15 mouse cellular contexts compared by ENCODE assay signal in genomic region chr17:5105746-5106145, GRCm38 (mm10).
DNase-seq lines count a peak whose midpoint lies in the region; ATAC-seq and TF ChIP-seq lines count a peak whose summit lies in the region.
"Had no signal": no experiment of that assay in that cellular context is flagged by ENCODE, and none has a peak within 500 bp of the region (broad histone marks: within the 10 kb centered on the region; RNA-seq: fewer than 3 reads in every experiment).

No protein-coding gene starts in this region.

- peaks cover 69% of the 10 kb centered on the region for H3K4me1 ChIP-seq in neural tube, embryonic 13.5 days (replicated peaks)
- peaks cover 30% of the 10 kb centered on the region for H3K4me1 ChIP-seq in hindbrain, postnatal 0 days (ENCODE audit: insufficient read depth, low read length)

- no peak overlapping the region; the same call in 1 of the 2 replicates for H3K4me3 ChIP-seq in layer of hippocampus, adult 2 months
- H3K4me3 ChIP-seq in neural tube, embryonic 13.5 days, result no peak overlapping the region
- H3K4me3 ChIP-seq in hindbrain, postnatal 0 days (ENCODE audit: low read length), result no peak overlapping the region
- H3K4me3 ChIP-seq: embryonic facial prominence, embryonic 12.5 days; heart, adult 2 months; limb, embryonic 15.5 days had no signal

- no peak for DNase-seq in layer of hippocampus, adult 2 months (ENCODE audit: low spot score in 2 of 2)
- no peak for DNase-seq in layer of hippocampus, postnatal 10 days (ENCODE audit: low spot score in 2 of 2)
- no peak for DNase-seq in neural tube, embryonic 10.5 days (ENCODE audit: extremely low spot score, low spot score)
- DNase-seq in hindbrain, postnatal 0 days (ENCODE audit: low spot score), result peak; percentile 52
- DNase-seq in telencephalon, adult 2 months (ENCODE audit: low read depth, low spot score), result peak; percentile 33
- DNase-seq: cerebellum, postnatal 25 days; heart, adult 2 months; heart, postnatal 10 days; kidney, adult 18-20 months; lung, postnatal 36 days had no signal

- H3K27ac ChIP-seq in layer of hippocampus, adult 2 months, result peak overlapping the region; percentile 85
- H3K27ac ChIP-seq in neural tube, embryonic 13.5 days (replicated peaks), result peak overlapping the region; percentile 59
- peak overlapping the region; percentile 69; the same call in 1 of the 2 replicates for H3K27ac ChIP-seq in hindbrain, postnatal 0 days
- H3K27ac ChIP-seq: embryonic facial prominence, embryonic 12.5 days; heart, adult 2 months; limb, embryonic 15.5 days had no signal

- WGBS in neural tube, embryonic 13.5 days, result 48% methylated on average over 6 of the region's 6 CpGs
- 32% methylated on average over 6 of the region's 6 CpGs for WGBS in hindbrain, postnatal 0 days

- H3K4me2 ChIP-seq in neural tube, embryonic 13.5 days, result no peak overlapping the region
- H3K4me2 ChIP-seq in hindbrain, postnatal 0 days (ENCODE audit: low read depth, low read length), result no peak overlapping the region
- H3K4me2 ChIP-seq: embryonic facial prominence, embryonic 12.5 days; limb, embryonic 15.5 days had no signal

- TF ChIP-seq CTCF in layer of hippocampus, adult 2 months (conservative IDR thresholded peaks at IDR 0.05), result no peak
- no peak for TF ChIP-seq CTCF in hindbrain, postnatal 0 days (IDR thresholded peaks at IDR 0.05; ENCODE audit: low read depth)

- no peak for ATAC-seq in neural tube, embryonic 13.5 days (ENCODE audit: low read depth)
- ATAC-seq in hindbrain, postnatal 0 days, result peak; percentile 60; the same call in 1 of the 2 replicates
- no peak for ATAC-seq in activated CD4-positive, CD25-positive, alpha-beta regulatory T cell, adult 4 months

- no peaks in the 10 kb centered on the region for H3K36me3 ChIP-seq in neural tube, embryonic 13.5 days
- no peaks in the 10 kb centered on the region for H3K36me3 ChIP-seq in hindbrain, postnatal 0 days (ENCODE audit: insufficient read depth, low read length)
- H3K36me3 ChIP-seq: embryonic facial prominence, embryonic 12.5 days; limb, embryonic 15.5 days had no signal

- H3K9ac ChIP-seq in neural tube, embryonic 13.5 days, result no peak overlapping the region
- H3K9ac ChIP-seq in hindbrain, postnatal 0 days (replicated peaks; ENCODE audit: low read length), result no peak overlapping the region
- H3K9ac ChIP-seq: embryonic facial prominence, embryonic 12.5 days; limb, embryonic 15.5 days had no signal

- no peaks in the 10 kb centered on the region for H3K27me3 ChIP-seq in neural tube, embryonic 13.5 days
- H3K27me3 ChIP-seq in hindbrain, postnatal 0 days (ENCODE audit: insufficient read depth, low read length), result no peaks in the 10 kb centered on the region
- H3K27me3 ChIP-seq: CH12.LX; embryonic facial prominence, embryonic 12.5 days; limb, embryonic 15.5 days had no signal

- no peaks in the 10 kb centered on the region for H3K9me3 ChIP-seq in neural tube, embryonic 13.5 days
- H3K9me3 ChIP-seq in hindbrain, postnatal 0 days (ENCODE audit: low read length), result no peaks in the 10 kb centered on the region
- H3K9me3 ChIP-seq: embryonic facial prominence, embryonic 12.5 days; limb, embryonic 15.5 days had no signal

Comparison
In these comparisons a context has a peak if more than half of its experiments do, and no peak if none do; other contexts are left out.
1. DNase-seq: peak in hindbrain, postnatal 0 days (single experiment) and telencephalon, adult 2 months (single experiment); none in layer of hippocampus, adult 2 months (0 of 2), layer of hippocampus, postnatal 10 days (0 of 2) and neural tube, embryonic 10.5 days (single experiment).
2. Peak in every context shown above with its lines, with median percentiles within 50 percentile points of each other: H3K27ac ChIP-seq.